Mouse (Mus musculus) layer of hippocampus, postnatal 14 days (tissue): ENCODE measurements around the gene Hamp2. TPM values are rescaled to one million over a fixed set of nuclear protein-coding genes. Genes with fewer than 3 reads are reported as not detected.

Source experiments
- DNase-seq, 2 experiments: peaks; one replicate each; pipeline ENCODE4 v3.0.0; 2021 to 2022; ENCODE audit warnings: low spot score in 2 of 2, mixed read lengths in 1 of 2
- total RNA-seq, 2 experiments: library from RNA; stranded (reverse); gene quantifications; 2 replicates each; pipeline ENCODE4 v1.2.3; 2021

Hamp2 gene
- total RNA-seq, 2 experiments from 2014 or later = not detected

GRCm38 (mm10) chr7:30895217-30895616 lies 29.3 kb downstream of the Hamp2 start:
- DNase-seq = no peak

- DNase-seq = no peak
Measured at GRCm38 (mm10) chr7:30892515-30892914, 32.0 kb downstream of the Hamp2 start.

GRCm38 (mm10) chr7:30891746-30892145 lies 32.7 kb downstream of the Hamp2 start:
- DNase-seq = no peak

- DNase-seq = no peak
Measured at GRCm38 (mm10) chr7:30890681-30891080, 33.8 kb downstream of the Hamp2 start.

GRCm38 (mm10) chr7:30888786-30889185 lies 35.7 kb downstream of the Hamp2 start:
- DNase-seq = no peak

GRCm38 (mm10) chr7:30887568-30888188 lies 36.8 kb downstream of the Hamp2 start:
- DNase-seq = no peak

GRCm38 (mm10) chr7:30886852-30887251 lies 37.6 kb downstream of the Hamp2 start:
- DNase-seq = no peak

GRCm38 (mm10) chr7:30884047-30884446 lies 40.4 kb downstream of the Hamp2 start:
- DNase-seq = no peak

- no peak for DNase-seq
Measured at GRCm38 (mm10) chr7:30881367-30881766, 43.1 kb downstream of the Hamp2 start.

GRCm38 (mm10) chr7:30880176-30880575 lies 44.3 kb downstream of the Hamp2 start, which contains the start of gene Cd22:
Cd22 (minus strand) TSS chr7:30880342.
- no peak for DNase-seq

GRCm38 (mm10) chr7:30878950-30879349 lies 45.5 kb downstream of the Hamp2 start:
- no peak for DNase-seq

GRCm38 (mm10) chr7:30873083-30873482 lies 51.4 kb downstream of the Hamp2 start:
- DNase-seq = peak; percentile 58 to 65

Other genes with a start within 250 kb of the Hamp2 start
- not detected for gene 2200002J24Rik, start 225.8 kb downstream of the Hamp2 start, total RNA-seq
- 1 to 10 TPM in 1 of 2 experiments, under 1 TPM in 1; 0.79 to 1.4 TPM for gene Atp4a, start 212.5 kb downstream of the Hamp2 start, total RNA-seq
- gene Tmem147, start 195.1 kb downstream of the Hamp2 start, total RNA-seq = 100 to 1,000 TPM; 127 to 143 TPM
- not detected for gene Gapdhs, start 181.0 kb downstream of the Hamp2 start, total RNA-seq
- 10 to 100 TPM in 1 of 2 experiments, 1 to 10 TPM in 1; 6.8 to 10.7 TPM for gene Sbsn, start 173.2 kb downstream of the Hamp2 start, total RNA-seq
- gene Dmkn, start 160.9 kb downstream of the Hamp2 start, total RNA-seq = 1 to 10 TPM; 1.3 to 2.2 TPM
- not detected for gene Krtdap, start 136.8 kb downstream of the Hamp2 start, total RNA-seq
- gene Ffar2, start 100.9 kb downstream of the Hamp2 start, total RNA-seq = not detected
- under 1 TPM; 0.24 to 0.32 TPM for gene Ffar3, start 68.5 kb downstream of the Hamp2 start, total RNA-seq
- not detected for gene Ffar1, start 63.1 kb downstream of the Hamp2 start, total RNA-seq
- not detected for gene Cd22, start 44.3 kb downstream of the Hamp2 start, total RNA-seq
- gene Mag, start 9.8 kb downstream of the Hamp2 start, total RNA-seq = 100 to 1,000 TPM; 306 to 317 TPM
- gene Hamp, start 19.4 kb upstream of the Hamp2 start, total RNA-seq = not detected
- gene Usf2, start 32.1 kb upstream of the Hamp2 start, total RNA-seq = 100 to 1,000 TPM; 122 to 124 TPM
- gene Lsr, start 48.8 kb upstream of the Hamp2 start, total RNA-seq = 10 to 100 TPM in 1 of 2 experiments, 1 to 10 TPM in 1; 9.0 to 11.4 TPM
- under 1 TPM; 0.25 to 0.43 TPM for gene Fam187b, start 49.1 kb upstream of the Hamp2 start, total RNA-seq
- gene Fxyd5, start 117.8 kb upstream of the Hamp2 start, total RNA-seq = 10 to 100 TPM; 32.1 to 32.4 TPM
- gene Fxyd7, start 126.8 kb upstream of the Hamp2 start, total RNA-seq = 100 to 1,000 TPM; 333 to 341 TPM
- gene Fxyd1, start 132.5 kb upstream of the Hamp2 start, total RNA-seq = 100 to 1,000 TPM in 1 of 2 experiments, 10 to 100 TPM in 1; 62.6 to 118 TPM
- gene Lgi4, start 134.7 kb upstream of the Hamp2 start, total RNA-seq = 10 to 100 TPM; 21.8 to 23.3 TPM
- under 1 TPM; 0.55 to 0.72 TPM for gene Fxyd3, start 152.0 kb upstream of the Hamp2 start, total RNA-seq
- gene Hpn, start 190.6 kb upstream of the Hamp2 start, total RNA-seq = 1 to 10 TPM; 2.8 to 3.1 TPM
- gene Scn1b, start 202.3 kb upstream of the Hamp2 start, total RNA-seq = 100 to 1,000 TPM; 430 to 445 TPM
- gene Gramd1a, start 231.2 kb upstream of the Hamp2 start, total RNA-seq = 100 to 1,000 TPM; 123 to 134 TPM